Mouse (Mus musculus) heart, postnatal 0 days (tissue): ENCODE measurements around the gene Sh3bp5. TPM values are rescaled to one million over a fixed set of nuclear protein-coding genes. Genes with fewer than 3 reads are reported as not detected.

Experiments
- ATAC-seq: fragments of 200-750 bp; cut with Nextera tagmentation; 2 replicates; pipeline ENCODE4 v1.8.0; 2017; ENCODE audit warnings: low read depth, moderate number of reproducible peaks, moderate library complexity; ENCODE audit not compliant: insufficient read depth
- DNase-seq: peaks from one replicate; pipeline ENCODE4 v3.0.0-alpha.2; 2016; ENCODE audit warnings: low spot score
- H3K27ac ChIP-seq: fragments of 300-500 bp; sonication (generic); 2 replicates; pipeline ENCODE4 v1.5.1; 2014; ENCODE audit warnings: low read depth, mild to moderate bottlenecking
- H3K27me3 ChIP-seq: fragments of 300-500 bp; sonication (generic); 2 replicates; pipeline ENCODE4 v1.6.1; 2014; ENCODE audit warnings: low read length, mixed read lengths; ENCODE audit not compliant: control insufficient read depth, insufficient read depth
- H3K36me3 ChIP-seq: fragments of 300-500 bp; sonication (generic); replicated peaks from 2 replicates; pipeline ENCODE4 v1.6.1; 2014; ENCODE audit warnings: low read length, mixed read lengths; ENCODE audit not compliant: control insufficient read depth, insufficient read depth
- H3K4me1 ChIP-seq: fragments of 300-500 bp; sonication (generic); 2 replicates; pipeline ENCODE4 v1.6.1; 2014; ENCODE audit warnings: antibody characterized with exemption; ENCODE audit not compliant: control insufficient read depth, insufficient read depth
- H3K4me2 ChIP-seq: fragments of 300-500 bp; sonication (generic); 2 replicates; pipeline ENCODE4 v1.6.1; 2014; ENCODE audit warnings: low read depth, mild to moderate bottlenecking, low read length, moderate library complexity
- H3K4me3 ChIP-seq: fragments of 300-500 bp; sonication (generic); 2 replicates; pipeline ENCODE4 v1.5.1; 2014; ENCODE audit warnings: low read depth, low read length
- H3K9ac ChIP-seq: fragments of 300-500 bp; sonication (generic); replicated peaks from 2 replicates; pipeline ENCODE4 v1.6.1; 2014; ENCODE audit warnings: low read depth, low read length, mixed read lengths
- H3K9me3 ChIP-seq: fragments of 300-500 bp; sonication (generic); replicated peaks from 2 replicates; pipeline ENCODE4 v1.6.1; 2016; ENCODE audit warnings: low read length; ENCODE audit not compliant: control insufficient read depth
- CTCF ChIP-seq: IDR thresholded peaks from 2 replicates; pipeline ENCODE4 v1.5.1; 2016; ENCODE audit warnings: antibody characterized with exemption, control low read depth, low read depth
- EP300 ChIP-seq: IDR thresholded peaks from 2 replicates; pipeline ENCODE4 v1.6.1; 2016; ENCODE audit warnings: antibody characterized with exemption, low read depth
- WGBS: fragments of 180-500 bp; shearing (Covaris S2); extraction: QIAGEN DNeasy Blood & Tissue Kit; methylation state at CpG from one replicate; pipeline ENCODE4 v1.1.7; 2014; 5-methylcytosine and 5-hydroxymethylcytosine counted together
- polyA plus RNA-seq: library from polyadenylated mRNA; unstranded; fragments of >200 nt; fragmentation: Nextera tagmentation; extraction: Ambion mirVana; gene quantifications from 2 replicates; pipeline ENCODE4 v1.2.1, GENCODE M21; 2015
- total RNA-seq: library from RNA; depleted of rRNA; stranded (reverse); fragments of >200 nt; gene quantifications from 2 replicates; pipeline ENCODE4 v1.2.3, GENCODE M21; 2014; ENCODE audit warnings: low replicate concordance

Sh3bp5 gene
- total and polyA plus RNA-seq, 2 experiments from 2014 or later, result 10.2 to 43.4 TPM

DNA sequence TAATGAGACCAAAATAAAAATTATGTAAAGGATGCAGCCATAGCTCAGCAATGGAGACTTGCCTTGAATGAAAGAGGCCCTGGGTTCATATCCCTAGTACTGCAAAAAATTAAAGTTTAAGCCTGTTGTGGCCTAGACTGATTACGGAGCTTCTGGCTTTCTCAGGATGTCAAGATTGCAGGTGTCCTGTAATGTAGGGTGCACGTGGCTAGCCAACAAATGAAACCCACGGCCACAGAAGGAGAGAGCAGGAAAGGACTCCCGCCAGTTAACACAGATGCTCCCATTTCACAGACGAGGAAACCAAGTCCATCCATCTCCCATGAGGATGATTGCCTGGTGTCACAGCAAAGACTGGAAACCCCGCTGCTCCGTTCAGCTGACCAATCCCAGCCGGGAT is 15.7 kb downstream of the Sh3bp5 start:
- Histone ChIP-seq H3K4me3 (no peak overlapping the region), H3K9ac (no peak overlapping the region), H3K36me3 (0 out of 2 replicates have a peak, but pooled peaks cover 5% of the 10 kb centered on the region), H3K9me3 (no peaks in the 10 kb centered on the region), H3K27ac (no peak overlapping the region), H3K4me1 (peaks cover 71% of the 10 kb centered on the region), H3K4me2 (no peak overlapping the region), H3K27me3 (no peaks in the 10 kb centered on the region)
- ATAC-seq (no peak), DNase-seq (no peak)
- WGBS, result 89% methylated on average over 8 of the region's 8 CpGs
- TF ChIP-seq CTCF, result no peak
- TF ChIP-seq EP300, result no peak

DNA sequence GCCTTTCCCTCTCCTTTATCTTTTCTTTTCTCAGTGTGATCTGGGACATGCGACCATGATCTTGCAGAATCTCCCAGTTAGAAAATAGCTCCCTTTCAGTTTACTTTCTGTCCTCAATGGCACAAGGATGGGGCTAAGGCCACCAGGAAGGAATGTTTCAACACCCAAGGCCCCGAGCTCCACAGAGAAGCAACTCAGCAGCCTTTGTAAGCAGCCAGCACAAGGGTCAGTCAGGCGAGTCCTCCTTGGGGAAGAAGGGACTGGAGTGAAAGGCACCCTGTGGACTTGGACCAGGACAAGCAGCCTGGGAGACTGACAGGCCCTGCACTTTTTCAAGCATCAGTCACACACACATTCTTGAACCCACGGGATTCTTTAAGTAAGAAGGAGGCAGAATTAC is 16.6 kb downstream of the Sh3bp5 start:
- peaks cover 79% of the 10 kb centered on the region for H3K4me1 ChIP-seq
- no peak overlapping the region for H3K9ac ChIP-seq
- H3K36me3 ChIP-seq, result 0 out of 2 replicates have a peak, but pooled peaks cover 5% of the 10 kb centered on the region
- H3K9me3 ChIP-seq, result no peaks in the 10 kb centered on the region
- H3K4me3 ChIP-seq, result no peak overlapping the region
- peak overlapping the region; percentile 27; the same call in 1 of the 2 replicates for H3K27ac ChIP-seq
- TF ChIP-seq CTCF (no peak), EP300 (no peak)
- DNase-seq (no peak), ATAC-seq (no peak)
- 33% methylated on average over 4 of the region's 4 CpGs for WGBS
- no peak overlapping the region for H3K4me2 ChIP-seq
- H3K27me3 ChIP-seq, result no peaks in the 10 kb centered on the region

DNA sequence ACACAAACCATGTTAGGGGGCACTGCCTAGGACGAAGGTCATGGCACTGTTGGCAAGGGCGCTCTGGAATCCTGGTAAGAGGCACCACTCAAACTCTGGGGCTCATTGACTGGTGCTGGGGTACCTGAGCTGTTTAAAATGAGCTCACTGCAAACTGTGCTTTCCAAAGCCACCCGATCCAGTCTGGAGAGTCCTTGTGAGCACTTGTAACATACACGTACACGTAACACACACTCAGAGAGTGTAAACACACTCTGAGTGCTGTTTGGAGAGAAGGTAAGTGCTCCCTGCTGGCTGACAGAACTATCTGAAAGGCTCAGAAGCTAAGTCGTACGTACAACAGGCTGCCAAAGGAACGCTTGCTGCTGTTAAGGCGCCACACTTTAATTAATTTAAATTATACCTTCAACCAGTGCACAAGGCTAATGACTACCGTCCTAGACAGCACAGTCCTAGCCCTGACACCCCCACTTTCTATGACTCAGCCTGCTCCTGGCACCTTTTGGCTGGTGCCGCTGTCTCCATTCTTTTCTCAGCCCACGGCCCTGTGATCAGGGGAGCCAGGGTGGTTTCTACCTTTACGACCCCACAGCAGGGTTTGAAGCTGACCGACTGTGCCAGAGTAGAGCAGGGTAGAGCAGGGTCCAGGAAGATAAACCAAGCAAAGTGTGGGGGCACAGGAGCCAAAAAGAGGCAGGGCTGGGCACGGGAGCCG is 18.9 kb downstream of the Sh3bp5 start:
- Histone ChIP-seq H3K4me1 (peaks cover 78% of the 10 kb centered on the region), H3K36me3 (0 out of 2 replicates have a peak, but pooled peaks cover 4% of the 10 kb centered on the region), H3K9ac (no peak overlapping the region), H3K27me3 (no peaks in the 10 kb centered on the region), H3K4me2 (no peak overlapping the region), H3K27ac (peak overlapping the region; percentile 46), H3K4me3 (no peak overlapping the region), H3K9me3 (no peaks in the 10 kb centered on the region)
- WGBS, result 64% methylated on average over 16 of the region's 16 CpGs
- ATAC-seq (no peak), DNase-seq (no peak)
- no peak for TF ChIP-seq CTCF
- TF ChIP-seq EP300, result no peak

DNA sequence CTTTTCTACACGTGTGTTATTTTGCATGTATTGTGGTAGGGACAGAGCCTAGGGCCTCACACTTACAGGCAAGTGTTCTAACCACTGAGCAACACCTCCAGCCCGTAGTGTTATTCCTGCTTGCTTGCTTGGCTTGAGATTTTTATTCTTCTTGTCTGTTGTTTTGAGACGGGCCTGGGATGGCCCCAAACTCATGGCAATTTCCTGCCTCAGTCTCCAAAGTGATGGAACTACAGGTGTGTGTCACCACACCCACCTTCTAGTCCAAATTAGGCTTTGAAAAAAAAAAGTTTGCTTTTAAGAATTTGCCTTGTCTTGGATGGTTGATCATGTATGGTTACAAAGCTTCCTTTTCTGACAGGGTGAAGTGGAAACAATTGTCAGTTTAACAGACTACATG is 19.5 kb downstream of the Sh3bp5 start:
- H3K4me2 ChIP-seq, result no peak overlapping the region
- no peaks in the 10 kb centered on the region for H3K27me3 ChIP-seq
- TF ChIP-seq EP300 (no peak), CTCF (no peak)
- H3K4me1 ChIP-seq, result peaks cover 73% of the 10 kb centered on the region
- DNase-seq (no peak), ATAC-seq (no peak)
- peak overlapping the region; percentile 46; the same call in 1 of the 2 replicates for H3K27ac ChIP-seq
- peaks cover 2% of the 10 kb centered on the region; the same call in 1 of the 2 replicates for H3K36me3 ChIP-seq
- no peak overlapping the region for H3K9ac ChIP-seq
- H3K4me3 ChIP-seq, result no peak overlapping the region
- H3K9me3 ChIP-seq, result no peaks in the 10 kb centered on the region
- WGBS, result 90% methylated on average over 3 of the region's 3 CpGs

DNA sequence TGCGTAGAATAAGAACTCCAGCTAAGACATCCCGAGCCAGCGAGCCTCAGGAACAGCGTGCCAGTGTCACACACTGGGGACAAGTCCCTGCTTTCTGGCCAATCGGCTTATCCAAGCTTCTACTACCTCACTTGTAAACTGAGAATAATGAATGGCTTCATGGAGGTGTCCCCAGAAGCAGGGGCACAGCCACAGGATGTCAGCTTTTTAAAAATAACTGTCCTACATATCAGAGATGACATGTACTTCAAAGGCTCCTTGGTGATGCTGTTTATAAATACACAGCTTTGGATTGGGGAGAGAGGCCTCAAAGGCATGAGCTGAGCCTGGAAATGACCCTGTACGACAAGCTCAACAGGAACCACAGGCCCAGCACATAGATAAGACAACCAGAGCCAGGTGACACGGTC is 20.9 kb downstream of the Sh3bp5 start:
- ATAC-seq (peak; percentile 77), DNase-seq (peak; percentile 74)
- H3K9ac ChIP-seq, result no peak overlapping the region
- peak; percentile 66; the same call in 1 of the 2 replicates for TF ChIP-seq EP300
- TF ChIP-seq CTCF, result no peak
- 12% methylated on average over 7 of the region's 7 CpGs for WGBS
- peak overlapping the region; percentile 83 for H3K27ac ChIP-seq
- no peak overlapping the region for H3K4me2 ChIP-seq
- peaks cover 12% of the 10 kb centered on the region; the same call in 1 of the 2 replicates for H3K36me3 ChIP-seq
- no peaks in the 10 kb centered on the region for H3K27me3 ChIP-seq
- peaks cover 62% of the 10 kb centered on the region for H3K4me1 ChIP-seq
- H3K4me3 ChIP-seq, result no peak overlapping the region
- H3K9me3 ChIP-seq, result no peaks in the 10 kb centered on the region
